Comparison of ENCODE assay signal across 8 mouse cellular contexts in the genomic region with DNA sequence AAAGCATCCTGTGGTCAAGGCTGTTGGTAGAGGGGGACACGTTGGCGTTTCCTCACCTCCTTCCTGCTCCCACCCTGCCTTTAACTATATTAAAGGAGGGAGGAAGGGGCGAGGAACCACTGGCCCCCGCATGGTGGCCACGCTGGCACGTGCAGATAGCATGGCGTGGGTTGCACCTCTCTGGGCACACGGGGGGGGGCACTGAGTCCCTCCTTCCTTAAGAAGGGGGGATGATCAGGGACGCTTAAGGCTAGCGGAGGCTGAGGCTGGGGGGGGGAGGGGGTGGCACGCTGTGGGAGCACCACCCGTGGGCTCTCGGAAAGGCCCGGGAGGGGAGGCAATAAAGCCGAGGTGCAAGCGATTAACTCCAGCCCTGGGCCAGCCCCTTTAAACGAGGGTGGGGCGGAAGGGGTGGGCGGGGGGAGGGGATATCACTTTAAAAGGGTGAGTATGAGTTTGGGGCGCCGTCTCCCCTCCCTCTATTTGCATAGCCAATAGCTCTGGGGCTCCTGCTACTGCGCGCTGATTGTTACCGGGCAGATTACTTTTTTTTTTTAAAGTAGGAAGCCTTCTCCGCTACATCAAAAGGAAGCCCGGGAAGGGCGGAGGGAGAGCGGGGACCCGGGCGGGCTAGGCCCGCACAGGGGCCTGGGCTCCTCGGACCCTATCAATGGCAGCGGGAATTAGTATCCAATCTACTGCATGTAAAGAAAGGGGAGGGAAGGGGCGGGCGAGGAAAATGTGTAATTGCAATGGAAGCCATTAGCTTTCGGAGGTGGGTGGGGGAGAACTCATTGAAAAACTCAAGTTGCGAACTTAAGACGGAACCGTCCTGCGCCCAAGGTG. TPM values are rescaled to one million over a fixed set of nuclear protein-coding genes. Genes with fewer than 3 reads are reported as not detected.
DNase-seq lines count a peak whose midpoint lies in the region; ATAC-seq lines count a peak whose summit lies in the region.

Gene Ccnd2, minus strand, starts transcription at position 88 of the 846 bp plus-strand sequence.

- H3K9me3 ChIP-seq in embryonic facial prominence, embryonic 14.5 days (ENCODE audit: control insufficient read depth, low read length), result no peaks in the 10 kb centered on the region
- H3K9me3 ChIP-seq in neural tube, embryonic 13.5 days, result no peaks in the 10 kb centered on the region

- intact Hi-C loops in heart, postnatal 14 days (cut with DNase I), result no loop called here

- H3K27me3 ChIP-seq in embryonic facial prominence, embryonic 14.5 days (replicated peaks; ENCODE audit: control insufficient read depth, insufficient read depth, low read length), result no peaks in the 10 kb centered on the region
- H3K27me3 ChIP-seq in neural tube, embryonic 13.5 days, result peaks cover 76% of the 10 kb centered on the region

- WGBS in embryonic facial prominence, embryonic 14.5 days, result under 1% methylated on average over 37 of the region's 40 CpGs
- WGBS in neural tube, embryonic 13.5 days, result 0% methylated on average over 40 of the region's 40 CpGs

- H3K4me1 ChIP-seq in embryonic facial prominence, embryonic 14.5 days (ENCODE audit: control insufficient read depth, insufficient read depth, low read length), result peaks cover 22% of the 10 kb centered on the region
- H3K4me1 ChIP-seq in neural tube, embryonic 13.5 days (replicated peaks), result peaks cover 79% of the 10 kb centered on the region

- H3K27ac ChIP-seq in embryonic facial prominence, embryonic 14.5 days (replicated peaks; ENCODE audit: low read depth, low read length), result peak within 1 kb of the TSS; percentile 95
- peak within 1 kb of the TSS; percentile 68 for H3K27ac ChIP-seq in neural tube, embryonic 13.5 days (replicated peaks)

- DNase-seq in urinary bladder, adult 2 months (ENCODE audit: low spot score), result no peak
- DNase-seq in urinary bladder, postnatal 10 days (ENCODE audit: low spot score), result no peak
- peak; percentile 96 for DNase-seq in embryonic facial prominence, embryonic 14.5 days (ENCODE audit: low spot score)
- peak; percentile 61 for DNase-seq in heart, postnatal 14 days
- peak; percentile 76 to 86 for DNase-seq in kidney, postnatal 4 days
- DNase-seq in lung, adult 18-20 months, result peak; percentile 80 to 83
- DNase-seq in thymus, postnatal 0 days (ENCODE audit: low spot score), result peak; percentile 78

- peak within 1 kb of the TSS; percentile 80 for H3K4me2 ChIP-seq in embryonic facial prominence, embryonic 14.5 days (ENCODE audit: low read depth, low read length)
- H3K4me2 ChIP-seq in neural tube, embryonic 13.5 days, result peak within 1 kb of the TSS; percentile 85

- peak within 1 kb of the TSS; percentile 84 for H3K4me3 ChIP-seq in embryonic facial prominence, embryonic 14.5 days (ENCODE audit: low read depth, low read length)
- H3K4me3 ChIP-seq in neural tube, embryonic 13.5 days, result peak within 1 kb of the TSS; percentile 52

- peak within 1 kb of the TSS; percentile 70 for H3K9ac ChIP-seq in embryonic facial prominence, embryonic 14.5 days (ENCODE audit: low read depth, low read length)
- H3K9ac ChIP-seq in neural tube, embryonic 13.5 days, result peak within 1 kb of the TSS; percentile 75

- peak; percentile 80 for ATAC-seq in embryonic facial prominence, embryonic 14.5 days (ENCODE audit: low read depth)
- peak; percentile 32 for ATAC-seq in neural tube, embryonic 13.5 days (ENCODE audit: low read depth)

- no peaks in the 10 kb centered on the region for H3K36me3 ChIP-seq in embryonic facial prominence, embryonic 14.5 days (ENCODE audit: control insufficient read depth, insufficient read depth, low read length)
- H3K36me3 ChIP-seq in neural tube, embryonic 13.5 days, result no peaks in the 10 kb centered on the region

RNA-seq across cellular contexts. Expression of gene Ccnd2, which starts in this region (rescaled TPM):
- 49.3 and 62.8 TPM in 2 replicates for polyA plus RNA-seq in urinary bladder, adult 2 months (2012; rRNA removed)
- polyA plus RNA-seq in embryonic facial prominence, embryonic 14.5 days (2014; fragmentation: Nextera tagmentation; extraction: Ambion mirVana), result 757 and 796 TPM in 2 replicates
- total RNA-seq in heart, postnatal 14 days (2021), result 100 to 1,000 TPM; 167 to 186 TPM
- 158 and 242 TPM in 2 replicates for polyA plus RNA-seq in neural tube, embryonic 13.5 days (2015; fragmentation: Nextera tagmentation; extraction: Ambion mirVana)
- 279 and 280 TPM in 2 replicates for polyA plus RNA-seq in thymus, postnatal 0 days (2015; fragmentation: Nextera tagmentation; extraction: Ambion mirVana)

Comparison
In these comparisons a context has a peak if more than half of its experiments do, and no peak if none do; other contexts are left out.
1. DNase-seq: peak in embryonic facial prominence, embryonic 14.5 days (single experiment), heart, postnatal 14 days (2 of 2), kidney, postnatal 4 days (2 of 2), lung, adult 18-20 months (2 of 2) and thymus, postnatal 0 days (single experiment); none in urinary bladder, adult 2 months (single experiment) and urinary bladder, postnatal 10 days (single experiment).